Mouse (Mus musculus) G1E (cell line): ENCODE measurements around the gene Ppfia1. TPM values are rescaled to one million over a fixed set of nuclear protein-coding genes. Genes with fewer than 3 reads are reported as not detected.
A peak's percentile ranks its signal among the peaks of the same experiment; 100 is the strongest.

Experiments
- ATAC-seq: 2 replicates; pipeline ENCODE4 v1.8.0; 2016; ENCODE audit warnings: mild to moderate bottlenecking; ENCODE audit not compliant: insufficient number of reproducible peaks, poor library complexity, low FRiP score, severe bottlenecking; ENCODE audit errors: extremely low read depth
- DNase-seq: peaks from one replicate; pipeline ENCODE4 v3.0.0; 2012; ENCODE audit warnings: low spot score
- H3K27me3 ChIP-seq: 2 replicates; pipeline ENCODE4 v1.6.1; 2012; ENCODE audit warnings: mild to moderate bottlenecking, low read length, inconsistent platforms; ENCODE audit not compliant: insufficient read depth
- H3K36me3 ChIP-seq: replicated peaks from 2 replicates; pipeline ENCODE3; 2012; ENCODE audit warnings: mild to moderate bottlenecking, inconsistent platforms
- H3K4me1 ChIP-seq: 2 replicates; pipeline ENCODE4 v1.6.1; 2012; ENCODE audit warnings: low read depth, low read length, inconsistent platforms, mixed read lengths; ENCODE audit not compliant: insufficient read depth
- H3K4me3 ChIP-seq: 2 replicates; pipeline ENCODE4 v1.5.1; 2012; ENCODE audit warnings: low read depth, mild to moderate bottlenecking, inconsistent platforms, low read length, moderate library complexity, mixed read lengths
- H3K9me3 ChIP-seq: replicated peaks from 2 replicates; pipeline ENCODE4 v1.6.1; 2012; ENCODE audit warnings: inconsistent platforms
- CTCF ChIP-seq: IDR thresholded peaks from 2 replicates; pipeline ENCODE4 v1.5.1; 2012; ENCODE audit warnings: low read depth, low read length, inconsistent platforms, mixed read lengths
- GATA1 ChIP-seq: IDR thresholded peaks from 2 replicates; pipeline ENCODE4 v1.6.1; 2012; ENCODE audit warnings: borderline replicate concordance, low read length, inconsistent platforms, mixed read lengths
- GATA2 ChIP-seq: IDR thresholded peaks from 2 replicates; pipeline ENCODE4 v1.6.1; 2012; ENCODE audit warnings: low read depth, low read length, inconsistent platforms, borderline replicate concordance
- POLR2AphosphoS5 ChIP-seq: IDR thresholded peaks from 2 replicates; pipeline ENCODE4 v1.6.1; 2012; ENCODE audit warnings: low read depth, low read length, inconsistent platforms; ENCODE audit not compliant: insufficient replicate concordance
- TAL1 ChIP-seq: conservative IDR thresholded peaks from 2 replicates; pipeline ENCODE4 v1.6.1; 2012; ENCODE audit warnings: low read depth, low read length, inconsistent platforms, mixed read lengths
- polyA plus RNA-seq: library from polyadenylated mRNA; stranded (reverse); fragments of >175 nt; gene quantifications from 2 replicates; pipeline ENCODE4 v1.2.3, GENCODE M21; 2012
- total RNA-seq, 2 experiments: library from RNA; stranded (forward) in 1 of 2; stranded (reverse) in 1 of 2; fragments of 200-1000 nt in 1 of 2; fragments of >200 nt in 1 of 2; fragmentation: Nextera tagmentation in 1 of 2; gene quantifications; 2 replicates each; pipeline ENCODE4 v1.2.3; 2014 to 2017

Ppfia1 gene
- total and polyA plus RNA-seq, 3 experiments: 62.3 to 103 (median 68.1) TPM

DNA sequence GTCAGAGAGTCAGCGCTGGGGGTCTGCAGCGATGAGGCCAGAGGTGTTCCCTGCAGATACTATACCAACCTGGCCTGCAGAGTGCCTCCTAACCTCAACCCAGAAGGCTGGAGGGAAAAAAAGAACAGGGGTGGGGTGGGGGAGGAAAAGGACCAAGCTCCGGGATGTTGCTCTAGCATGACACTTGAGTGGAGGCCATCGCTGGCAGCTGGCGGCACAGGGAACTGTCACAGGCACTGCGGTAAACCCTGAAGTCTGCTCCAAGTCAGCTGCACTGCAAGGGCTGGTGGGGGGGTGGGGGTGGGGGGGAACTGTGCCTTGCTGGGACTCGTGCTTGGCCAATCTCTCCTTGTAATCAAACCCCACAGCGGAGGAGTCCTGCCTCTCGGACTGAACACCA lies 102.9 kb downstream of the Ppfia1 start:
- ATAC-seq (no peak), DNase-seq (no peak)
- TF ChIP-seq CTCF: no peak
- TF ChIP-seq POLR2AphosphoS5: no peak
- no peak for TF ChIP-seq GATA2
- TF ChIP-seq GATA1: no peak
- no peaks in the 10 kb centered on the region for H3K9me3 ChIP-seq
- peaks cover 97% of the 10 kb centered on the region for H3K36me3 ChIP-seq
- H3K4me3 ChIP-seq: no peak overlapping the region
- no peaks in the 10 kb centered on the region; the same call in 1 of the 2 replicates for H3K27me3 ChIP-seq
- peaks cover 26% of the 10 kb centered on the region for H3K4me1 ChIP-seq

DNA sequence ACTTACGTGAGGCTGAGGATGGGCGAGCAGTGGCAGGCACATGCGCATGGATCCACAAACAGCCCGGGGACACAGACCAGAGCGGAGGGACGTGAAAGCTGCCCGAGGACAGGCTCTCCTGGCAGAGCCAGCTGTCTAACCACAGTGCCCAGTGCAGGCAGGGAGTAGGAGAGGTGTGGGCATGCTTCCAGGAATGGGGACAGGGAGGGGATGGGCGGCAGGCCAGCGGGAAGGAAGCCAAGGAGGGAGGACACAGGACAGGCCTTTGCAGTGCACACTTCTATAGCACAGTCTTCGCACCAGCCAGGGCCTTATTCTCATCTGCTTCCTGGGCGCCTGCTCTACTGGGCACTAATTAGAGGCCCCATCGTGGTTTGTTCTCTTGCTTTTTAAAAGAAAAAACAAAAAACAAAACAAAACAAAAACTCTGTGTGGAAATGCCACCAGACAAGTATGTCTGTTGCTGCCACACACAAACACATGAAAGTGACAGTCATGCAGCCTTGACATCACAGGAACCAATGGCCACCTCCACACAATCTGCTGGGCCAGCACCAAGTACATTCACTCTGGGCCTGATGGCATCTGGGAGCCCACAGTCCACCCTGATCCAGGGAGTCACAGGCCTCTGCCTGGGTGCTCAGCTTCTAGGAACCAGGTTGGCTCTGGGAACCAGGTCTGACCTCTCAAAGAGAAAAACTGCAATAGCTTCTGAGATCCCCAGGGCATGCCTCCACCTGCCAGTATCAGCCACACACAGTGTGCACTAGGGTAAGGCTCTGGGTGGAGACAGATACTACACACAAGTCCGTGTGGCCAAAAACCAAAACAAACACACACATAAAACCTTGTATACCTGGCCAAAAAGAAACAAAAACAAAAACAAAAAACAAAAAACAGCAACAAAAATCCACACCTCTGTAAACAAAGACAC lies 103.6 kb downstream of the Ppfia1 start:
- no peak for ATAC-seq
- Histone ChIP-seq H3K4me1 (peaks cover 26% of the 10 kb centered on the region), H3K27me3 (no peaks in the 10 kb centered on the region; the same call in 1 of the 2 replicates), H3K36me3 (peaks cover 97% of the 10 kb centered on the region), H3K4me3 (no peak overlapping the region), H3K9me3 (no peaks in the 10 kb centered on the region)
- TF ChIP-seq TAL1 (no peak), POLR2AphosphoS5 (no peak), CTCF (no peak)
- DNase-seq: no peak

DNA sequence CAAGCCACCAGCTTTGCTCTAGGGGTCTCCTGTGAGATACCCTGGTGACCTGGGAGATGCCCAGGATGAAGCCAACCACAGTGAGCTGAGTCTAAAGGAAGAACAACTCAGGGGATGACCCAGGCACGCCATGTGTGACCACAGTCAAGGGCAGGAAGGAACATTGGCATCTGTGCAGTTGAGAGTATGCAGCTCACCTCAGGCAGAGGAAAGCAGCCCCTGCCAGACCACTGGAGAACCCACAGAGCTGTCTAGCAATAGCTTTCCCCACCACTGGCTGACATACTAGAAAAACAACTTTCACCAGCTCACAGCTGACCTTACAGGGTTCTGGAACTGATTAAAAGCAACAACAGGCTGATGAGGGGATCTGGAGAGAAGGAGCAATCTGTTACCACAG lies 105.3 kb downstream of the Ppfia1 start:
- TF ChIP-seq TAL1 (no peak), CTCF (no peak), GATA2 (no peak), POLR2AphosphoS5 (no peak), GATA1 (no peak)
- Histone ChIP-seq H3K4me1 (peaks cover 26% of the 10 kb centered on the region), H3K9me3 (no peaks in the 10 kb centered on the region), H3K27me3 (no peaks in the 10 kb centered on the region; the same call in 1 of the 2 replicates), H3K36me3 (peaks cover 90% of the 10 kb centered on the region), H3K4me3 (no peak overlapping the region)
- no peak for DNase-seq
- no peak for ATAC-seq

DNA sequence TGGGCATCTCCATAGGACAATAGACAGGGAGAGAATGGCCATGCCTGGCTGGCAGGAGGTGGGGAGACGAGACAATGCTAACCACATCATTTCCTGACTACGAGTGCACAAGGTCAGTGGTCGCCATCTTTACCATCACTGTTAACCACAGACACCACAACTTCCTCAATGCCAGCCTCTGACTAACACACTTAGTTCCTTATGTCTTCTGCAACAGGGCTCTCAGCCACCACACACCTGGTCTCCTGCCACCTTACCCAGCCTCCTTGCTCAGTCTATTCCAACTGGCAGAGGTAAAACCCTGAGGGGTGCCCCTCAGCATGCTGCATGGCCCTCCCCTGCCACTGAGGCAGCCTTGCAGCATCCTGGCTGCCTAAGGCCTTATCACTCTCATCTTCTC lies 106.4 kb downstream of the Ppfia1 start:
- Histone ChIP-seq H3K4me1 (peaks cover 26% of the 10 kb centered on the region), H3K4me3 (peak overlapping the region; percentile 14; the same call in 1 of the 2 replicates)

DNA sequence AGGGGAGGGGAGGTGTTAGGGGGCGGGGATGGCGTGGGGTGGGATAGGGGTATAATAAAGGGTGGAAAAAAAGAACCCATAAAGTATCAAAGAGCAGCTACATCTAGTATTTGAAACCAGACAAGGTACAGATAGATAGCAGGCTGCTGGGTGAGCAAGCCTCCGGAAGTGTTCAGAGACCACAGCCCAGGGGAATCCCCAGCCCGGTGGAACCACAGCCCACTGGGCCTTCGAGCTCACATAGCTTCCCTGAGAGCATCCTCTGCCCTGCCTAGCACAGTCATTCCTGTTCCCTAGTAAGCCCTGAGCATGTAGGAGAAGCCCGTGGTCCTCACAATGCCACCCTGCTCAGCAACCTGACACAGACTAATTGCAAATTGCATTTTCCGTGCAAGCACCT lies 108.7 kb downstream of the Ppfia1 start:
- Histone ChIP-seq H3K27me3 (no peaks in the 10 kb centered on the region; the same call in 1 of the 2 replicates), H3K4me1 (peaks cover 26% of the 10 kb centered on the region), H3K4me3 (no peak overlapping the region), H3K36me3 (peaks cover 89% of the 10 kb centered on the region), H3K9me3 (no peaks in the 10 kb centered on the region)
- ATAC-seq (no peak), DNase-seq (no peak)
- no peak for TF ChIP-seq TAL1
- TF ChIP-seq GATA1: no peak
- TF ChIP-seq GATA2: no peak
- no peak for TF ChIP-seq POLR2AphosphoS5
- no peak for TF ChIP-seq CTCF

More for the DNA sequence above, 106.4 kb downstream of the Ppfia1 start:
- 0 out of 2 replicates have a peak, but pooled peaks have one; percentile 23 for TF ChIP-seq TAL1
- TF ChIP-seq CTCF: no peak
- no peaks in the 10 kb centered on the region; the same call in 1 of the 2 replicates for H3K27me3 ChIP-seq
- no peaks in the 10 kb centered on the region for H3K9me3 ChIP-seq
- ATAC-seq (peak; percentile 92), DNase-seq (peak; percentile 57)
- H3K36me3 ChIP-seq: peaks cover 89% of the 10 kb centered on the region

DNA sequence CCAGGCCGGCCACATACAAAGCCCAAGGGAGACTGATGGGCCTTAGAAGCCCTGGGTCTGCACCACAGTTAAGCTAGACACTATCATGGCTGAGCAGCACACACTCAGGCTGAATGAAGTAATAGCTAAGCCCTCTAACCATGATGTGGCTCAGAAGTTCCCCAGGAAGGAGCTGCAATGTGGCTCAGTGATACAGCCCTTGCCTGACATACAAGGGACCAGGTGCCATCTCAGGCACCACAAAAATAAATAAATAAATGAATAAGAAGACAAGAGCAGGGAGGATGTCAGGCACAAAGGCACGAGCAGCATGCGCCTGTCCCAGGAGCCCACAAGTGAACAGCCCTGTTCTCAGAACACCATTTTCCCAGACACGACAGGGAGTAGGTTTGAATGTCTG lies 111.6 kb downstream of the Ppfia1 start:
- peaks cover 9% of the 10 kb centered on the region for H3K4me1 ChIP-seq
- ATAC-seq (no peak), DNase-seq (no peak)
- TF ChIP-seq CTCF (no peak), TAL1 (no peak)
- no peaks in the 10 kb centered on the region for H3K9me3 ChIP-seq
- H3K36me3 ChIP-seq: peaks cover 92% of the 10 kb centered on the region
- no peak overlapping the region for H3K4me3 ChIP-seq
- H3K27me3 ChIP-seq: no peaks in the 10 kb centered on the region
